Mouse (Mus musculus) hematopoietic stem cell, adult 5-6 weeks (primary cell): ENCODE data around the gene Rapgef2. TPM values are rescaled to one million over a fixed set of nuclear protein-coding genes. Genes with fewer than 3 reads are reported as not detected.
A peak's percentile ranks its signal among the peaks of the same experiment; 100 is the strongest.

ENCODE experiments used
- ATAC-seq, 2 experiments: fragments of 125-278 bp in 1 of 2; replicated peaks in 1 of 2; 2 replicates each; pipeline ENCODE4 v1.8.0; 2016 to 2017; ENCODE audit warnings: inconsistent platforms in 2 of 2, mild to moderate bottlenecking in 2 of 2, moderate number of reproducible peaks in 2 of 2, low read depth in 1 of 2, moderate TSS enrichment in 1 of 2; ENCODE audit not compliant: low FRiP score in 2 of 2, poor library complexity in 2 of 2, severe bottlenecking in 2 of 2, insufficient read depth in 1 of 2, low TSS enrichment in 1 of 2
- total RNA-seq: library from RNA; stranded (forward); fragments of 172-1452, 232-1000 nt; gene quantifications from 2 replicates; pipeline ENCODE4 v1.2.3, GENCODE M21; 2017

The Rapgef2 gene
- total RNA-seq, 1 experiment from 2014 or later, result 18.5 TPM

GRCm38 (mm10) chr3:79161834-79162401 lies 124.4 kb downstream of the Rapgef2 start:
- no peak for ATAC-seq

- peak; percentile 74 to 80 for ATAC-seq
These were observed 125.1 kb downstream of the Rapgef2 start for GRCm38 (mm10) chr3:79161093-79161723.

GRCm38 (mm10) chr3:79158254-79158653 lies 128.1 kb downstream of the Rapgef2 start:
- ATAC-seq, result no peak

GRCm38 (mm10) chr3:79153039-79153487 lies 133.3 kb downstream of the Rapgef2 start:
- ATAC-seq, result peak; percentile 86 to 95

- ATAC-seq, result peak; percentile 43 to 68; a peak in 3 of 4 replicates
These were observed 140.8 kb downstream of the Rapgef2 start for GRCm38 (mm10) chr3:79145407-79146055.

GRCm38 (mm10) chr3:79144672-79145406 lies 141.5 kb downstream of the Rapgef2 start:
- no peak for ATAC-seq

GRCm38 (mm10) chr3:79144085-79144484 lies 142.2 kb downstream of the Rapgef2 start:
- ATAC-seq, result no peak

GRCm38 (mm10) chr3:79139245-79139644 lies 147.1 kb downstream of the Rapgef2 start:
- no peak for ATAC-seq

- ATAC-seq, result no peak
These were observed 147.7 kb downstream of the Rapgef2 start for GRCm38 (mm10) chr3:79138601-79139000.

- ATAC-seq, result no peak
These were observed 155.3 kb downstream of the Rapgef2 start for GRCm38 (mm10) chr3:79130991-79131390.

- no peak for ATAC-seq
These were observed 157.2 kb downstream of the Rapgef2 start for GRCm38 (mm10) chr3:79129044-79129600.

- ATAC-seq, result peak in 1 of 2 experiments; percentile 39; a peak in 2 of 4 replicates
These were observed 158.5 kb downstream of the Rapgef2 start for GRCm38 (mm10) chr3:79127797-79128196.

GRCm38 (mm10) chr3:79126857-79127256 lies 159.5 kb downstream of the Rapgef2 start:
- no peak for ATAC-seq

- no peak for ATAC-seq
These were observed 164.9 kb downstream of the Rapgef2 start for GRCm38 (mm10) chr3:79121391-79121790.

- ATAC-seq, result no peak
These were observed 166.3 kb downstream of the Rapgef2 start for GRCm38 (mm10) chr3:79119983-79120382.

GRCm38 (mm10) chr3:79110153-79110552 lies 176.2 kb downstream of the Rapgef2 start:
- no peak for ATAC-seq

- no peak for ATAC-seq
These were observed 178.1 kb downstream of the Rapgef2 start for GRCm38 (mm10) chr3:79108246-79108645.

- ATAC-seq, result no peak
These were observed 180.0 kb downstream of the Rapgef2 start for GRCm38 (mm10) chr3:79106360-79106759.
